Comparison of ENCODE assay signal across 24 mouse cellular contexts in genomic region chr15:89308406-89309139, GRCm38 (mm10). TPM values are rescaled to one million over a fixed set of nuclear protein-coding genes. Genes with fewer than 3 reads are reported as not detected.
DNase-seq lines count a peak whose midpoint lies in the region; ATAC-seq lines count a peak whose summit lies in the region.
"Had no signal": no experiment of that assay in that cellular context is flagged by ENCODE, and none has a peak within 500 bp of the region (broad histone marks: within the 10 kb centered on the region; RNA-seq: fewer than 3 reads in every experiment).

No protein-coding gene starts in this region.

- ATAC-seq in neural tube, embryonic 15.5 days (ENCODE audit: low FRiP score), result no peak
- ATAC-seq: forebrain, embryonic 16.5 days; inflammation-experienced regulatory T-cells, adult 6 months had no signal

- H3K4me3 ChIP-seq in neural tube, embryonic 15.5 days (replicated peaks), result no peak overlapping the region
- H3K4me3 ChIP-seq in embryonic facial prominence, embryonic 10.5 days, result no peak overlapping the region
- H3K4me3 ChIP-seq: erythroblast, embryonic 14.5 days; gastrocnemius, adult 2 months; heart, embryonic 15.5 days; limb, embryonic 12.5 days; liver, embryonic 13.5 days; lung, embryonic 15.5 days; midbrain, embryonic 12.5 days had no signal

- peaks cover 41% of the 10 kb centered on the region for H3K4me1 ChIP-seq in neural tube, embryonic 15.5 days
- H3K4me1 ChIP-seq in embryonic facial prominence, embryonic 10.5 days, result peaks cover 22% of the 10 kb centered on the region

- no peaks in the 10 kb centered on the region for H3K9me3 ChIP-seq in neural tube, embryonic 15.5 days (replicated peaks)
- no peaks in the 10 kb centered on the region for H3K9me3 ChIP-seq in embryonic facial prominence, embryonic 10.5 days
- H3K9me3 ChIP-seq: heart, embryonic 15.5 days; limb, embryonic 12.5 days; liver, embryonic 13.5 days; lung, embryonic 15.5 days; midbrain, embryonic 12.5 days had no signal

- no peaks in the 10 kb centered on the region for H3K27me3 ChIP-seq in splenic B cell, adult 2 months (ENCODE audit: control insufficient read depth, insufficient read depth, low read length, poor library complexity, severe bottlenecking)
- no peaks in the 10 kb centered on the region for H3K27me3 ChIP-seq in neural tube, embryonic 15.5 days (replicated peaks)
- no peaks in the 10 kb centered on the region for H3K27me3 ChIP-seq in embryonic facial prominence, embryonic 10.5 days (replicated peaks; ENCODE audit: low read depth, poor library complexity, severe bottlenecking)
- H3K27me3 ChIP-seq: heart, embryonic 15.5 days; limb, embryonic 12.5 days; liver, embryonic 13.5 days; lung, embryonic 15.5 days; midbrain, embryonic 12.5 days had no signal

- WGBS in neural tube, embryonic 15.5 days, result 86% methylated on average over 7 of the region's 7 CpGs
- WGBS in embryonic facial prominence, embryonic 10.5 days, result 85% methylated on average over 7 of the region's 7 CpGs

- H3K4me2 ChIP-seq in neural tube, embryonic 15.5 days, result no peak overlapping the region
- H3K4me2 ChIP-seq: heart, embryonic 15.5 days; limb, embryonic 12.5 days; liver, embryonic 13.5 days; lung, embryonic 15.5 days; midbrain, embryonic 12.5 days had no signal

- peak; percentile 57 for DNase-seq in layer of hippocampus, adult 9-11 months
- DNase-seq in layer of hippocampus, postnatal 36 days, result no peak
- DNase-seq in thymus, postnatal 14 days, result peak; percentile 8
- no peak for DNase-seq in thymus, postnatal 4 days
- peak; percentile 71 for DNase-seq in cerebellum, adult 9-11 months
- DNase-seq in splenic B cell, adult 2 months (ENCODE audit: low read depth, low spot score), result peak; percentile 54
- no peak for DNase-seq in embryonic facial prominence, embryonic 10.5 days (ENCODE audit: low spot score)
- DNase-seq: adrenal gland, adult 8-10 months; gastrocnemius, adult 2 months; liver, embryonic 13.5 days; retina, postnatal 1 day had no signal

- no peak overlapping the region for H3K27ac ChIP-seq in neural tube, embryonic 15.5 days (replicated peaks)
- H3K27ac ChIP-seq in embryonic facial prominence, embryonic 10.5 days (replicated peaks), result no peak overlapping the region
- H3K27ac ChIP-seq: gastrocnemius, adult 2 months; heart, embryonic 15.5 days; limb, embryonic 12.5 days; lung, embryonic 15.5 days; midbrain, embryonic 12.5 days had no signal

- H3K9ac ChIP-seq in neural tube, embryonic 15.5 days (replicated peaks), result no peak overlapping the region
- H3K9ac ChIP-seq: heart, embryonic 15.5 days; limb, embryonic 12.5 days; liver, embryonic 13.5 days; lung, embryonic 15.5 days; midbrain, embryonic 12.5 days had no signal

- H3K36me3 ChIP-seq in splenic B cell, adult 2 months (ENCODE audit: control insufficient read depth, insufficient read depth, low read length, poor library complexity, severe bottlenecking), result 0 out of 2 replicates have a peak, but pooled peaks cover 2% of the 10 kb centered on the region
- H3K36me3 ChIP-seq in neural tube, embryonic 15.5 days, result peaks cover 39% of the 10 kb centered on the region
- peaks cover 44% of the 10 kb centered on the region for H3K36me3 ChIP-seq in embryonic facial prominence, embryonic 10.5 days (replicated peaks)

RNA-seq across cellular contexts. Expression of gene Sbf1, which starts 6.5 kb away (rescaled TPM):
- 100 to 1,000 TPM; 330 to 340 TPM for total RNA-seq in layer of hippocampus, postnatal 36 days (2021)
- 90.5 and 94.8 TPM in 2 replicates for polyA plus RNA-seq in neural tube, embryonic 15.5 days (2015; fragmentation: Nextera tagmentation; extraction: Ambion mirVana)
- 80.6 and 85.5 TPM in 2 replicates for polyA plus RNA-seq in embryonic facial prominence, embryonic 10.5 days (2016; fragmentation: Nextera tagmentation; extraction: Ambion mirVana)

RNA-seq across cellular contexts. Expression of gene Adm2, which starts 13.9 kb away (rescaled TPM):
- not detected for total RNA-seq in layer of hippocampus, postnatal 36 days (2021)
- polyA plus RNA-seq in neural tube, embryonic 15.5 days (2015; fragmentation: Nextera tagmentation; extraction: Ambion mirVana), result 0.14 TPM in 1 of 2 replicates, not detected in the other
- polyA plus RNA-seq in embryonic facial prominence, embryonic 10.5 days (2016; fragmentation: Nextera tagmentation; extraction: Ambion mirVana), result 0.30 and 0.34 TPM in 2 replicates
- total RNA-seq: adrenal gland, adult 8-10 months; gastrocnemius, adult 2 months; granulocyte monocyte progenitor cell, adult 5-6 weeks; hematopoietic stem cell, adult 5-6 weeks; layer of hippocampus, adult 18-20 months had no signal
- polyA plus RNA-seq: brain, embryonic 14.5 days; embryonic facial prominence, embryonic 11.5 days; forebrain, embryonic 16.5 days; inflammation-experienced regulatory T-cells, adult 6 months; midbrain, embryonic 12.5 days had no signal

RNA-seq across cellular contexts. Expression of gene Miox, which starts 25.6 kb away (rescaled TPM):
- total RNA-seq in layer of hippocampus, postnatal 36 days (2021), result not detected
- not detected in 2 replicates for polyA plus RNA-seq in neural tube, embryonic 15.5 days (2015; fragmentation: Nextera tagmentation; extraction: Ambion mirVana)
- polyA plus RNA-seq in embryonic facial prominence, embryonic 10.5 days (2016; fragmentation: Nextera tagmentation; extraction: Ambion mirVana), result not detected in 2 replicates
- total RNA-seq: gastrocnemius, adult 2 months; granulocyte monocyte progenitor cell, adult 5-6 weeks; hematopoietic stem cell, adult 5-6 weeks; layer of hippocampus, adult 18-20 months had no signal
- polyA plus RNA-seq: brain, embryonic 14.5 days; embryonic facial prominence, embryonic 11.5 days; erythroblast, embryonic 14.5 days; forebrain, embryonic 16.5 days; inflammation-experienced regulatory T-cells, adult 6 months; limb, embryonic 12.5 days; lung, embryonic 15.5 days; midbrain, embryonic 12.5 days had no signal

RNA-seq across cellular contexts. Expression of gene Lmf2, which starts 46.9 kb away (rescaled TPM):
- 10 to 100 TPM; 19.7 to 21.4 TPM for total RNA-seq in layer of hippocampus, postnatal 36 days (2021)
- 30.6 and 33.7 TPM in 2 replicates for polyA plus RNA-seq in neural tube, embryonic 15.5 days (2015; fragmentation: Nextera tagmentation; extraction: Ambion mirVana)
- 49.1 and 52.2 TPM in 2 replicates for polyA plus RNA-seq in embryonic facial prominence, embryonic 10.5 days (2016; fragmentation: Nextera tagmentation; extraction: Ambion mirVana)

RNA-seq across cellular contexts. Expression of gene Ncaph2, which starts 46.9 kb away (rescaled TPM):
- total RNA-seq in layer of hippocampus, postnatal 36 days (2021), result 10 to 100 TPM; 87.0 to 95.3 TPM
- 105 and 111 TPM in 2 replicates for polyA plus RNA-seq in neural tube, embryonic 15.5 days (2015; fragmentation: Nextera tagmentation; extraction: Ambion mirVana)
- 180 and 188 TPM in 2 replicates for polyA plus RNA-seq in embryonic facial prominence, embryonic 10.5 days (2016; fragmentation: Nextera tagmentation; extraction: Ambion mirVana)

Comparison
In these comparisons a context has a peak if more than half of its experiments do, and no peak if none do; other contexts are left out.
1. DNase-seq: peak in layer of hippocampus, adult 9-11 months (single experiment), thymus, postnatal 14 days (single experiment), cerebellum, adult 9-11 months (single experiment) and splenic B cell, adult 2 months (single experiment); none in layer of hippocampus, postnatal 36 days (0 of 2), thymus, postnatal 4 days (single experiment) and embryonic facial prominence, embryonic 10.5 days (single experiment).